Mouse (Mus musculus): Measurements from ENCODE around the gene Tmem97. TPM values are rescaled to one million over a fixed set of nuclear protein-coding genes. Genes with fewer than 3 reads are reported as not detected.
"Not testable (repeated sequence)": the region's sequence is repeated elsewhere in the genome, so short reads cannot be mapped to it uniquely, and the experiment has no call there.

Gene Tmem97
- polyA plus RNA-seq, 1 experiment from 2014 or later = 33.5 TPM

DNA sequence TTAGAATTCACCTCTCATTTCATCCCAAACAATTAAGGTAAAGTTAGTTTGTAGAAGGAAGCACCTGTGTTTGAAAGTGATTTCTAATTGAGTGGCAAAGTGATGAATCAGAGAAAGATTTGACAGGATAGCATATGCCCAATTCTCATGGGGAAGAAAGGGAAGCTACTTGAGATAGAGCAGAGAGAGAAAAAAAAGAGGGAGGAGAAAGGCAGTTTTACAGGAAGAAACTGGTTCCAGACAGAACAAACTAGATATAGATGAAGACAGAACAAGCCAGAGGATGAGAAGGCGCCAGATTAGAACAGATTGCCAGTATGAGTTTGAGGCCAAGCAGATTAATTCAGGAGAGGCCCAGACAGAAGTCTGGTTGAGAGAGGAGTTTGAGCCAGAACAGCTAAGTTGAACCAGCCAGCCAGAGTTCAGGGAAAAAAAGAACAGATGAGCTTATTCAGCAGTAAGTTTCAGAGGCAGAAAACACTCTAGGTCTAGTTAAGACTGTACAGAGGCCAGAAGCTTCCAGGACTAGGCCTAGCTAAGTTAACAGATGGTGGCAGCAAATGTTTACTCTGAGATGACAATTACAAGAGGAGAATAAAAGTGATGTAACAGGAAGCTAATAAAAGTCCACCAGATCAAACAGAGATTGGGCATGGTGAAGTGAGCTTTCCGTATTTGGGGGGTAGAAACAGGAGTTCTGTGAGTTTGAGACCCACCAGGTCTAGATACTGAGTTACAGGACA lies 2.7 kb downstream of the Tmem97 start:
- ATAC-seq = no peak
- Histone ChIP-seq H3K36me3 (peaks cover 11% of the 10 kb centered on the region), H3K4me2 (replicated peaks) (no peak overlapping the region), H3K27ac (no peak overlapping the region), H3K4me1 (replicated peaks) (peaks cover 20% of the 10 kb centered on the region), H3K27me3 (no peaks in the 10 kb centered on the region), H3K9ac (replicated peaks) (no peak overlapping the region), H3K9me3 (no peaks in the 10 kb centered on the region), H3K4me3 (replicated peaks) (no peak overlapping the region)
- 93% methylated on average over 2 of the region's 2 CpGs for WGBS

DNA sequence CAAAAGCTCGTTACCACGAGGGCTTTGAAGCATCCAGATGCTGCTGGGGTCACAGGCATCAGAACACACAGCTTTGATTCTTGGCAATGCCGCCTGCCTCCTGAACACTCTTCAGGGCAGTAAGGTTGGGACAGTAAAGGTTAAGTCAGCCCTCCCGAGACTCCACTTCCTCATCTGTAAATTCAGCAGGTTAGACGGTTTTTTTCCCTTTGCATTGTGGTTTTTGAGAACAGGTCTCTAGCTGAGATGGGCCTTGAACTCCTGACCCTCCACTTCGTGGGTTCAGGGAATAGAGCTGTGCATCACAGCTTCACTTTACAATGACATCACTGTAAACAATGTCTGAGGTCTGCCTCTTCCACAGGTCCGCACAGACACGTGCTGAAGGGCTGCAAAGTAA lies 5.4 kb downstream of the Tmem97 start:
- WGBS = 80% methylated on average over 8 of the region's 8 CpGs
- H3K4me1 ChIP-seq (replicated peaks) = peaks cover 17% of the 10 kb centered on the region
- H3K4me2 ChIP-seq (replicated peaks) = no peak overlapping the region
- H3K9ac ChIP-seq (replicated peaks) = no peak overlapping the region
- no peaks in the 10 kb centered on the region for H3K27me3 ChIP-seq
- H3K4me3 ChIP-seq (replicated peaks) = no peak overlapping the region
- ATAC-seq = no peak
- H3K9me3 ChIP-seq = no peaks in the 10 kb centered on the region
- no peak overlapping the region for H3K27ac ChIP-seq
- H3K36me3 ChIP-seq = peaks cover 30% of the 10 kb centered on the region

DNA sequence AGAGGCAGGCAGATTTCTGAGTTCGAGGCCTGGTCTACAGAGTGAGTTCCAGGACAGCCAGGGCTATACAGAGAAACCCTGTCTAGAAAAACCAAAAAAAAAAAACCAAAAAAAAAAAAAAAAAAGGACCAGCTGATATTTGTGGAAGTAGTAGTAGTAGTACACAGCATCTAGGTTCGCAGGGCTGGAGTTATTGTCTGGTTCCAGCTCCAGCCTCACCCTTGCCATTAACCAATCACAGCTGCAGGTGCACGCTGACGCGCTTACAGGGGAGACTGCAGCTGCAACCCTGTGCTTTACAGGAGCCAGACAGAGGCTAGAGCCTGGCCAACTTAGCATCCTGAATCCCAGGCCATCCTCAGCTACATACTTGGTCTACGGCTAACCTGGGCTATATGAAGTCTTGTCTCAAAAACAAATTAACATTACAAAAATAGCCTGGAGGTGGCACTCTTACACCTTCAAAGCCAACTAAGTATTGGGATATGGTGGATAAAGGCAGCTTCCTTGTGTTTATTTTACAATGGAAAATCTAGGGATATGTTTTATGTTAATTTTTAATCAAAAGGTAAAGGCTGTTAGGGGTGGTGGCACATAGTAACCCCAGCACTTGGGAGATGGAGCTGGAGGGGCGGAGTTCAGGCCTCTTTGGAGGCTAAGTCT lies 6.0 kb downstream of the Tmem97 start:
- Histone ChIP-seq H3K27me3 (no peaks in the 10 kb centered on the region), H3K9me3 (no peaks in the 10 kb centered on the region), H3K27ac (no peak overlapping the region), H3K9ac (replicated peaks) (no peak overlapping the region), H3K4me1 (replicated peaks) (peaks cover 11% of the 10 kb centered on the region), H3K4me2 (replicated peaks) (no peak overlapping the region), H3K4me3 (replicated peaks) (no peak overlapping the region), H3K36me3 (peaks cover 36% of the 10 kb centered on the region)
- no peak for ATAC-seq
- 97% methylated on average over 7 of the region's 7 CpGs for WGBS

- H3K9me3 ChIP-seq = no peaks in the 10 kb centered on the region
- WGBS = 83% methylated on average over 3 of the region's 3 CpGs
- H3K4me2 ChIP-seq (replicated peaks) = no peak overlapping the region
- H3K4me1 ChIP-seq (replicated peaks) = peaks cover 19% of the 10 kb centered on the region
- H3K9ac ChIP-seq (replicated peaks) = no peak overlapping the region
- no peak overlapping the region for H3K4me3 ChIP-seq (replicated peaks)
- H3K27ac ChIP-seq = no peak overlapping the region
- no peak for ATAC-seq
- peaks cover 45% of the 10 kb centered on the region for H3K36me3 ChIP-seq
- H3K27me3 ChIP-seq = no peaks in the 10 kb centered on the region
Observed at GRCm38 (mm10) chr11:78540358-78540757, 10.2 kb downstream of the Tmem97 start.

GRCm38 (mm10) chr11:78536690-78537084 lies 13.9 kb downstream of the Tmem97 start:
- peaks cover 32% of the 10 kb centered on the region for H3K4me1 ChIP-seq (replicated peaks)
- H3K4me2 ChIP-seq (replicated peaks) = peak overlapping the region; percentile 89
- H3K36me3 ChIP-seq = peaks cover 32% of the 10 kb centered on the region
- peak overlapping the region; percentile 86 for H3K27ac ChIP-seq
- H3K27me3 ChIP-seq = no peaks in the 10 kb centered on the region
- H3K9ac ChIP-seq (replicated peaks) = peak overlapping the region; percentile 90
- WGBS = 5% methylated on average over 14 of the region's 14 CpGs
- ATAC-seq = no peak
- no peaks in the 10 kb centered on the region for H3K9me3 ChIP-seq
- peak overlapping the region; percentile 79 for H3K4me3 ChIP-seq (replicated peaks)

DNA sequence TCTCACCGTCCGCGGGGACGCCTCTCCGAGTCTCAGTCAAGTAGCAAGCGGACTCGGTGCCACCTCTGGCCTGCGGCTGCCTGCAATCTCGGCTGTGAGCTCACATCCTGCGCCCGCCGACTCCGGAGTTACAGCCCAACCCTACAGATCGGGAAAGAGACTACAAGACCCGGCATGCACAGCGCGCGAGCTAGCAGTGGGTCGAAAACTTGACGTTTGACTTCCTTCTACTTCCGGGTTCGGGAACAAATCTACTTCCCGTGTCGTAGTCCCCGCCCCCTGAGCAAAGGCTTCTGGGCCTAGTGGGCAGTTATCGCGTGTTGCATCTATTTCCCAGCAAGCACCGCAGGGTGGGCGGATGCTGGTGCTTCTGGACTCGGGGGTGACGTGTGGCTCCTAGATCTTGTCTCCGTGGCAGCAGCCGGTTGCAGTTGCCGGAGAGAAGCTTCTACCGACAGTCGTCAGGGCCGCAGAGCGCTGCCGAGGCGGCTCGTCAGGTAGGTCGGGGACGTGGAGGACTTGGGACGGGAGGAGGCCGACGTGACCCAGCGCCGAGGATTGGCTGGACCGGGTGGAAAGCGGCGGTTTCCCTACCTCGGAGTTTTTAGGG lies 14.4 kb downstream of the Tmem97 start, which contains the start of the genes Tnfaip1 and Ift20:
Gene Tnfaip1 (minus strand): TSS at position 253 of the 610 bp plus-strand sequence.
Gene Ift20 (plus strand): TSS at position 282 of the 610 bp plus-strand sequence.
- H3K27me3 ChIP-seq = no peaks in the 10 kb centered on the region
- peak within 1 kb of the TSS; percentile 92 for H3K27ac ChIP-seq
- WGBS = under 1% methylated on average over 52 of the region's 52 CpGs
- H3K36me3 ChIP-seq = peaks cover 28% of the 10 kb centered on the region
- peak within 1 kb of the TSS; percentile 90 for H3K9ac ChIP-seq (replicated peaks)
- peak within 1 kb of the TSS; percentile 79 for H3K4me3 ChIP-seq (replicated peaks)
- peak; percentile 99 for ATAC-seq
- peaks cover 32% of the 10 kb centered on the region for H3K4me1 ChIP-seq (replicated peaks)
- peak within 1 kb of the TSS; percentile 89 for H3K4me2 ChIP-seq (replicated peaks)
- no peaks in the 10 kb centered on the region for H3K9me3 ChIP-seq

- ATAC-seq = no peak; the same call in 1 of the 2 replicates
- WGBS = under 1% methylated on average over 23 of the region's 23 CpGs
- no peaks in the 10 kb centered on the region for H3K9me3 ChIP-seq
Observed at GRCm38 (mm10) chr11:78535376-78536079, 15.0 kb downstream of the Tmem97 start.

GRCm38 (mm10) chr11:78534516-78534915 lies 16.1 kb downstream of the Tmem97 start:
- Histone ChIP-seq H3K4me1 (replicated peaks) (peaks cover 32% of the 10 kb centered on the region), H3K27me3 (no peaks in the 10 kb centered on the region), H3K9me3 (no peaks in the 10 kb centered on the region), H3K27ac (no peak overlapping the region), H3K4me2 (replicated peaks) (peak overlapping the region; percentile 88), H3K4me3 (replicated peaks) (peak overlapping the region; percentile 79), H3K36me3 (peaks cover 20% of the 10 kb centered on the region), H3K9ac (replicated peaks) (no peak overlapping the region)
- ATAC-seq = no peak
- WGBS = 91% methylated on average over 4 of the region's 4 CpGs

More at GRCm38 (mm10) chr11:78535376-78536079, 15.0 kb downstream of the Tmem97 start:
- H3K4me1 ChIP-seq (replicated peaks) = peaks cover 32% of the 10 kb centered on the region
- peak overlapping the region; percentile 88 for H3K4me2 ChIP-seq (replicated peaks)
- peaks cover 22% of the 10 kb centered on the region for H3K36me3 ChIP-seq
- peak overlapping the region; percentile 85 for H3K9ac ChIP-seq (replicated peaks)
- H3K27ac ChIP-seq = peak overlapping the region; percentile 92
- H3K27me3 ChIP-seq = no peaks in the 10 kb centered on the region
- peak overlapping the region; percentile 79 for H3K4me3 ChIP-seq (replicated peaks)

DNA sequence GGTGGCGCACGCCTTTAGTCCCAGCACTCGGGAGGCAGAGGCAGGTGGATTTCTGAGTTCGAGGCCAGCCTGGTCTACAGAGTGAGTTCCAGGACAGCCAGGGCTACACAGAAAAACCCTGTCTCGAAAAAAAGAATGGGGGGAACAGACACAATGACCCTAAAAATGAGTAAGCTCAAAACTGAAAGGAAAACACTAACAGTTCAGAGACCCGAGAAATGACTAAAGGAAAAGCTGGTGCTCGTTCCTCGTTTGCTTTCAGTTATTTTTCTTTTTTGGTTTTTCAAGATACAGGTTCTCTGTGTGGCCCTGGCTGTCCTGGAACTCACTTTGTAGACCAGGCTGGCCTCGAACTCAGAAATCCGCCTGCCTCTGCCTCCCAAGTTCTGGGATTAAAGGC lies 19.1 kb downstream of the Tmem97 start:
- H3K27ac ChIP-seq; ATAC-seq; H3K4me2 ChIP-seq (replicated peaks); H3K4me3 ChIP-seq (replicated peaks); H3K9me3 ChIP-seq; H3K27me3 ChIP-seq; H3K9ac ChIP-seq (replicated peaks): not testable (repeated sequence)
- Histone ChIP-seq H3K4me1 (replicated peaks) (peaks cover 15% of the 10 kb centered on the region), H3K36me3 (peaks cover 37% of the 10 kb centered on the region)
- 91% methylated on average over 10 of the region's 10 CpGs for WGBS

DNA sequence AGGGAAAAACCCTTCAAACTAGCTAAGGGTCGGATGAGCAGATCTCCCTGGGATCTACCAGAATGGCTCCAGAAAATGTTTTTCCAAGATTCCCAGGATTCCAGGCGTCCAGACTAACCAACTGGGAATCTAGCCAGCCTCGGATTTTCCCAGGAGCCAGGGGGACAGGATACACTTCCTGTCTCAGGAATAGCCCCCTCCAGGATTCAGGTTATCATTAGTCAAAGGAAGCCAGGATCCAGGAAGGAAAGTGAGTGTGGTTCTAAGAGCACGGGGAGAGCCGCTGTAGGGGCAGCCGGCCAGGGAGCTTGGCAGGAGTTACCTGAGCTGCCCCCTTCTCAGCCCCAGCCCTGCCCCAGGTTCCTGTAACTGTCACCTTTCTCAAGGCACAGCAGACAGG lies 19.5 kb downstream of the Tmem97 start:
- WGBS = 87% methylated on average over 6 of the region's 6 CpGs
- Histone ChIP-seq H3K4me3 (replicated peaks) (no peak overlapping the region), H3K27ac (no peak overlapping the region), H3K9me3 (no peaks in the 10 kb centered on the region), H3K4me2 (replicated peaks) (no peak overlapping the region), H3K4me1 (replicated peaks) (peaks cover 15% of the 10 kb centered on the region), H3K36me3 (peaks cover 41% of the 10 kb centered on the region), H3K27me3 (no peaks in the 10 kb centered on the region), H3K9ac (replicated peaks) (no peak overlapping the region)
- no peak for ATAC-seq

DNA sequence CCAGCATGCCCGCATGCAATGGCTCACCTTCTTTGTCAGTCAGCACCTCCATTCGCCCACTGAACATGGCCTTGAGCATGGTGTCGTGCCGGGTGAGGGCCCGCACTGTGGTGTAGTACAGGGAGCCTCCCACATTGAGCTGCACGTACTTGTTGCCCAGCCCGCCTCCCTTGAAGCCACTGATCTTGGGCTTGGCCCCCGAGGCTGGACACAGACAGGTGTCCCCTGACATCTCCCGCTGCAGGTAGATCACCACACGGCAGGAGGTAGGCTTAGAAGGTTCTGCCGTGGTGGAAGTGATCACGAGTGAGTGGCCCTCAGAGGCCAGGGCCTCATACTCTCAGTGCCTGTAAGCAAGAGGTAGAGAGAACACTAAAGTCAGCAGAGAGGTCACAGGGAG lies 20.6 kb downstream of the Tmem97 start:
- Histone ChIP-seq H3K9ac (replicated peaks) (no peak overlapping the region), H3K4me1 (replicated peaks) (peaks cover 9% of the 10 kb centered on the region), H3K4me2 (replicated peaks) (no peak overlapping the region), H3K27ac (no peak overlapping the region), H3K4me3 (replicated peaks) (no peak overlapping the region), H3K9me3 (no peaks in the 10 kb centered on the region), H3K27me3 (no peaks in the 10 kb centered on the region), H3K36me3 (peaks cover 52% of the 10 kb centered on the region)
- no peak for ATAC-seq
- 94% methylated on average over 12 of the region's 12 CpGs for WGBS

All from midbrain, embryonic 13.5 days (tissue).